Mouse (Mus musculus): ENCODE measurements around the gene Ppm1l. TPM values are rescaled to one million over a fixed set of nuclear protein-coding genes. Genes with fewer than 3 reads are reported as not detected.
"Not testable (repeated sequence)": the region's sequence is repeated elsewhere in the genome, so short reads cannot be mapped to it uniquely, and the experiment has no call there.

The Ppm1l gene
- polyA plus RNA-seq, 1 experiment from 2014 or later: 26.0 TPM

DNA sequence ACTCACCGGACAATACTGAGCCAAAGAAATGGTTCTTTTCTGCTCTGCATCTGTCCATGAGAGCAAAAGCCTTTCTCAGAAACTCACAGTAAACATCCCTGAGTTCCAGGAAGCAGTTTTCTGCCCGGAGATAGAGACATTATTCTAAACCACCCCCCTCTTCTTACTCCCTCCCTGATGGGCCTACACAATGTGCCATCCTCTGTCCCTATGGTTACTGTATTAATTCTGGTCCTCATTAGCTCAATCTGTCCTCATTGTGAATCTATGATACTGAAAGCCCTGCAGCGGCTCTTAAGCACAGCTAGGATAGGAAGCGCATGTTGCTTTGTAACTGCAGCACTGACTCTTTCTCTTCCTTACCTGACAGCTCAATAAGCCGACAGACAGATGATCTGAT lies 228.4 kb downstream of the Ppm1l start:
- WGBS: 56% methylated on average over 5 of the region's 5 CpGs
- no peak overlapping the region for H3K4me3 ChIP-seq
- H3K9ac ChIP-seq: no peak overlapping the region
- H3K27me3 ChIP-seq (replicated peaks): no peaks in the 10 kb centered on the region
- H3K4me1 ChIP-seq: peaks cover 4% of the 10 kb centered on the region; the same call in 1 of the 2 replicates
- no peaks in the 10 kb centered on the region for H3K36me3 ChIP-seq (replicated peaks)
- peak; percentile 48 for ATAC-seq (replicated peaks)
- no peak overlapping the region for H3K4me2 ChIP-seq
- H3K9me3 ChIP-seq: no peaks in the 10 kb centered on the region
- H3K27ac ChIP-seq: peak overlapping the region; percentile 22; the same call in 1 of the 2 replicates

DNA sequence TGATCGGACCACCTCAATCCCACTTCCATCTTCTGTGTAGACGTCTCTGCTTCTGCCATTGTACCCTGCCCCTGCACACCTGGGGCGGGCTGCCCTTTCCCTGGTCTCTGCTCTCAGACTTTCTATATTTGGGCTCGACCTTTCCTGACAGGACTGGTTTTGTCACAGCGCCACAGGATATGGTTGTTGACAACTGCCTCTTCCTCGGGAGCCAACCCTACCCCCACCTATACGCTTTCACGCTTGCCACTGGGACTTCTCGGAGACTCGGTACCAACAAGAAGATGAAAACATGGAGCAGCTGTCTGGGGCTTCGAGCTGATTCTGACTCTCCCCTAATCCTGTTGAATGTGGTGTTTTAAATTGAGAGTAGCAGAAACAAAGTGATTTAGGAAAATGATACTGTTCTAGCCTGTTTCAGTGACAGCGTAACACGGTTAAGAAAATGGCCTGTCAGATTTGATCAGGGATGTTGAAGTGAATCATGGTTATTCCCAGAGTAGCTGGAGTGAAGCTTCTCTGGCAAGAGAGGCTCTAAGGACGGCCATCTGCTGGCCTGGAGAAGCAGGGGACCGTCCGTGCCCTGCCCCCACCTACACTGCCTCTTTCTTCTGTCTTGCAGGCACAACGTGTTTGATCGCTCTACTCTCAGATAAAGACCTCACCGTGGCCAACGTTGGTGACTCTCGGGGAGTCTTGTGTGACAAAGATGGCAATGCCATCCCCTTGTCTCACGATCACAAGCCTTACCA lies 232.2 kb downstream of the Ppm1l start:
- Histone ChIP-seq H3K9me3 (no peaks in the 10 kb centered on the region), H3K4me1 (peaks cover 4% of the 10 kb centered on the region; the same call in 1 of the 2 replicates), H3K9ac (no peak overlapping the region), H3K27me3 (replicated peaks) (no peaks in the 10 kb centered on the region), H3K27ac (no peak overlapping the region), H3K4me3 (no peak overlapping the region), H3K36me3 (replicated peaks) (no peaks in the 10 kb centered on the region), H3K4me2 (no peak overlapping the region)
- no peak for ATAC-seq (replicated peaks)
- 74% methylated on average over 22 of the region's 22 CpGs for WGBS

DNA sequence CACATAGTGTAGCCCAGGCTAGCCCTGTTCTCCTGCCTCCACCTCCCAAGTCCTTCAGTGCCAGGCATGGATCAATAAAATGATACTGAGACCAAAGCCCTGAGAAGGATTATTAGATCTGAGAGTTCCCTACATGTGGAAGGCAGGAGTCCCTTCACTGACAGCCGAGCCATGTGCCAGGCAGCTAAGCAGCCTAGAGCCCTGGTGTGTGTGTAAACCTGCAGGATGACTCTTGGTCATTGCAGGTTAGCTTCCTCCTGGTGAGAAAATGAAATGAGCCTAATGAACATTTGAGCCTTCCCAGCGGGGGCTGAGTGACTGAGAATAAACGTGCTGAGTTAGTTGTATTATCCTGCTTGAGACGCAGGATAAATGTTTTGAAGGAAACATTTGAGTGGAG lies 232.9 kb downstream of the Ppm1l start:
- ATAC-seq (replicated peaks): no peak
- H3K36me3 ChIP-seq (replicated peaks): no peaks in the 10 kb centered on the region
- peaks cover 4% of the 10 kb centered on the region; the same call in 1 of the 2 replicates for H3K4me1 ChIP-seq
- H3K27ac ChIP-seq: no peak overlapping the region
- H3K4me2 ChIP-seq: no peak overlapping the region
- no peak overlapping the region for H3K9ac ChIP-seq
- H3K27me3 ChIP-seq (replicated peaks): no peaks in the 10 kb centered on the region
- H3K4me3 ChIP-seq: no peak overlapping the region
- H3K9me3 ChIP-seq: no peaks in the 10 kb centered on the region
- 73% methylated on average over 4 of the region's 4 CpGs for WGBS

DNA sequence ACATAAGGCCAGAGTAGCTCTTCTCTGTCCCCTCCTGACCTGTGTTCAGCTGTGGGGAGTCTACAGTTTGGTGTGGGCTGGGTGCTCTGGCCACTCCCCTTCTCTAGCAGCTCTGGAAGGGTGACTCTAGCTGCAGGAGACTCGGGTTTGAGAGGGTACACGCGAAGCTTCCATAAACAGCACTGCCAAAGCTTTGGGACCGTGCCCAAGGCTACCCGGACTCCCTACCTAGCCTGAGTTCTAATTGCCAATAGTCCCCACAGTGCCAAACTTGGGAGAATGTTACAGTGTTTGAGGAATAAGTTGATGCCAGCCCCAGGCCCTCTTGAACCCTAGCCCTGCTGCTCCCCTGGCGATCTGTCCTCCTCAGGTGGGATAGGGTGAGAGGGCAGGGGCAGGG lies 238.8 kb downstream of the Ppm1l start:
- Histone ChIP-seq H3K4me3 (no peak overlapping the region), H3K4me1 (no peaks in the 10 kb centered on the region), H3K36me3 (replicated peaks) (no peaks in the 10 kb centered on the region), H3K9me3 (no peaks in the 10 kb centered on the region), H3K9ac (no peak overlapping the region), H3K27me3 (replicated peaks) (no peaks in the 10 kb centered on the region), H3K4me2 (no peak overlapping the region), H3K27ac (no peak overlapping the region)
- WGBS: 87% methylated on average over 6 of the region's 6 CpGs
- no peak for ATAC-seq (replicated peaks)

- ATAC-seq (replicated peaks): no peak; the same call in 1 of the 2 replicates
- Histone ChIP-seq H3K9me3 (no peaks in the 10 kb centered on the region), H3K36me3 (replicated peaks) (no peaks in the 10 kb centered on the region), H3K4me2 (no peak overlapping the region), H3K27ac (no peak overlapping the region), H3K4me1 (no peaks in the 10 kb centered on the region), H3K9ac (no peak overlapping the region), H3K4me3 (no peak overlapping the region), H3K27me3 (replicated peaks) (no peaks in the 10 kb centered on the region)
- 75% methylated on average over 12 of the region's 12 CpGs for WGBS
Observed at GRCm38 (mm10) chr3:69556092-69556778, 239.6 kb downstream of the Ppm1l start.

DNA sequence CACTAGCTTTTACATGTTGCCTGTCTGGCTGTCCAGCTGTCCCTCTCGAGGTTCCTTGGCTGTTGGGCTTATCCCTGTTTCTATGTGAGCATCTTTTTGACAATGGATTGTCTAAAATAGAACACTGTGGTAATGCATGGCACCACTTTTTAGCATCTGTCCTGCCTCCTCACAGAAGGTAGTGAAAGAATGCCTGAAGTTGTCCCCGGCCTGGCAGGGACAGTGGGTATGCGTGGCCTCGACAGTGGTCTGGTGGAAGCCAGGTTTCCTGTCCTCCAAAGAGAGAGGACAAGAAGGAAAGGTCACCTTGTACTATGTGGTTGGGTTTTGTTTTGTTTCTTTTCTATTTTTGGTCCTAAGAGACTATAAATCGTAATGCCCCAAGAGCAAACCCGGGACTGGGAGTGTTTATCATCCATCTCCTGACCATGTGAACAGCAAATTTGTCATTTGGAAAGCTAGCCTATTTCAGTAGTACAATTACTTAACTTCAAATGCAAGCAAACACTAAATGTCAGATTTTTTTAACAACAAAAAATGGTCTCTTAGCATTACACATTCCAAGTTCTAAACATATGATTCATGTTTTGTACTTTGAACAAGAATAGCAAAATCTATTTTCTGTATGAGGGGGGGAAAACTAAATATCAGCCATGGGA lies 242.8 kb downstream of the Ppm1l start:
- no peaks in the 10 kb centered on the region for H3K4me1 ChIP-seq
- no peak overlapping the region for H3K27ac ChIP-seq
- 91% methylated on average over 6 of the region's 6 CpGs for WGBS
- H3K27me3 ChIP-seq (replicated peaks): no peaks in the 10 kb centered on the region
- H3K9ac ChIP-seq: no peak overlapping the region
- H3K4me2 ChIP-seq: no peak overlapping the region
- H3K36me3 ChIP-seq (replicated peaks): no peaks in the 10 kb centered on the region
- H3K9me3 ChIP-seq: no peaks in the 10 kb centered on the region
- H3K4me3 ChIP-seq: no peak overlapping the region
- no peak for ATAC-seq (replicated peaks)

GRCm38 (mm10) chr3:69559975-69560330 lies 243.3 kb downstream of the Ppm1l start:
- Histone ChIP-seq H3K9me3 (no peaks in the 10 kb centered on the region), H3K4me2 (no peak overlapping the region), H3K36me3 (replicated peaks) (no peaks in the 10 kb centered on the region), H3K9ac (no peak overlapping the region), H3K4me1 (no peaks in the 10 kb centered on the region), H3K27me3 (replicated peaks) (no peaks in the 10 kb centered on the region), H3K4me3 (no peak overlapping the region), H3K27ac (no peak overlapping the region)
- no peak for ATAC-seq (replicated peaks)
- 95% methylated on average over 7 of the region's 7 CpGs for WGBS

GRCm38 (mm10) chr3:69561686-69562085 lies 245.0 kb downstream of the Ppm1l start:
- no peak overlapping the region for H3K9ac ChIP-seq

GRCm38 (mm10) chr3:69563406-69563805 lies 246.7 kb downstream of the Ppm1l start:
- H3K9ac ChIP-seq: no peak overlapping the region
- ATAC-seq (replicated peaks): no peak
- H3K27ac ChIP-seq: no peak overlapping the region
- H3K4me3 ChIP-seq: no peak overlapping the region
- H3K27me3 ChIP-seq (replicated peaks): no peaks in the 10 kb centered on the region
- no peaks in the 10 kb centered on the region for H3K9me3 ChIP-seq
- no peaks in the 10 kb centered on the region for H3K36me3 ChIP-seq (replicated peaks)
- H3K4me1 ChIP-seq: no peaks in the 10 kb centered on the region
- WGBS: 88% methylated on average over 6 of the region's 6 CpGs
- H3K4me2 ChIP-seq: no peak overlapping the region

More at GRCm38 (mm10) chr3:69561686-69562085, 245.0 kb downstream of the Ppm1l start:
- H3K27ac ChIP-seq: no peak overlapping the region
- no peak overlapping the region for H3K4me2 ChIP-seq
- WGBS: 68% methylated on average over 5 of the region's 5 CpGs
- ATAC-seq (replicated peaks): no peak
- H3K27me3 ChIP-seq (replicated peaks): no peaks in the 10 kb centered on the region
- H3K9me3 ChIP-seq: no peaks in the 10 kb centered on the region
- no peaks in the 10 kb centered on the region for H3K36me3 ChIP-seq (replicated peaks)
- no peaks in the 10 kb centered on the region for H3K4me1 ChIP-seq
- no peak overlapping the region for H3K4me3 ChIP-seq

- H3K27me3 ChIP-seq (replicated peaks); H3K9me3 ChIP-seq; H3K4me1 ChIP-seq; H3K36me3 ChIP-seq (replicated peaks); H3K9ac ChIP-seq; H3K27ac ChIP-seq; H3K4me2 ChIP-seq; H3K4me3 ChIP-seq; ATAC-seq (replicated peaks): not testable (repeated sequence)
- WGBS: 88% methylated on average over 1 of the region's 1 CpGs
Observed at GRCm38 (mm10) chr3:69565586-69565985, 248.9 kb downstream of the Ppm1l start.

DNA sequence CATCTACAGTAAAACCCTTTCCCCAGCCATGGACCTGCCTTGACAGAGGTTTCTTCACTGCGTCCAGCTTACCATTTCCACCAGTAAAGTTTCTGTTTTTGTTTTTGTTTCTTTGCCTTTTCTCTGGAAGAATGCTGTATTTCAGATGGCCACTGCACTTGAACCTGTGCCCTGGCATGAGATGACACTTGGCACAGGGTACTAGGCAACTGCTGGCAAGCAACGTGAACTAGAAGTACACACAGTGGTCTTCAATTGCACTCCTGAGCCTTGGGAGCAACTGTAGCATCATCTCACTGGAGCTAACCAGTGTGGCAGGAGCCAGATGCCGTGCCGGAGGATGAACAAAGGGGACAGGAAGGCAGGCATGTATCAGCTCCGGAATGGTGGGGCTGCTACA lies 255.9 kb downstream of the Ppm1l start:
- no peak overlapping the region for H3K4me2 ChIP-seq
- H3K4me1 ChIP-seq: no peaks in the 10 kb centered on the region
- no peak for ATAC-seq (replicated peaks)
- no peak overlapping the region for H3K9ac ChIP-seq
- no peaks in the 10 kb centered on the region for H3K9me3 ChIP-seq
- no peak overlapping the region for H3K4me3 ChIP-seq
- H3K27me3 ChIP-seq (replicated peaks): no peaks in the 10 kb centered on the region
- H3K27ac ChIP-seq: no peak overlapping the region
- peaks cover 22% of the 10 kb centered on the region for H3K36me3 ChIP-seq (replicated peaks)
- WGBS: 91% methylated on average over 5 of the region's 5 CpGs

DNA sequence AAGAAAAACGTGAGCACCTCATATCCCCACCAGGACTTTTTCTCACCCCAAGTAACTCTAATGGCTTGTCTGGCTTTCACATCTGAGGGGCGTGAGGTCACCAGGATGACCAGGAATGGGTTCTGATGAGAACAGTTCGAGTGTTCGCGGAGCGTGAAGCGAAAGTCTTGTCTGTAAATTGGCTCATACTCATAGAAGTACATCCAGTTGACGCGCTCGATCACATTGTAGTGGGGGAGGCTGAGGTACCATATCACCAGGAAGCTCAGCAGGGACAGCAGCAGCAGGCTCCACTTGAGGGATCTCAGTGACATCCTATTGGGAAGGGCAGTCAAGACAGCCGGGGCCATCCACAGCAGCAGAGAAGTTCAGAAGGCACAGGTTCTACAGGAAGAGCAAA lies 258.9 kb downstream of the Ppm1l start:
- Histone ChIP-seq H3K27ac (no peak overlapping the region), H3K9ac (no peak overlapping the region), H3K4me1 (no peaks in the 10 kb centered on the region), H3K36me3 (replicated peaks) (peaks cover 28% of the 10 kb centered on the region), H3K27me3 (replicated peaks) (no peaks in the 10 kb centered on the region), H3K4me2 (no peak overlapping the region), H3K4me3 (no peak overlapping the region), H3K9me3 (no peaks in the 10 kb centered on the region)
- no peak for ATAC-seq (replicated peaks)
- 95% methylated on average over 11 of the region's 11 CpGs for WGBS

All from midbrain, embryonic 15.5 days (tissue).